Mouse (Mus musculus) midbrain, postnatal 0 days (tissue): ENCODE data around the gene Rpa2. TPM values are rescaled to one million over a fixed set of nuclear protein-coding genes. Genes with fewer than 3 reads are reported as not detected.
"Not testable (repeated sequence)": the region's sequence is repeated elsewhere in the genome, so short reads cannot be mapped to it uniquely, and the experiment has no call there.

Experiments used
- ATAC-seq: fragments of 200-750 bp; cut with Nextera tagmentation; 2 replicates; pipeline ENCODE4 v1.8.0; 2017; ENCODE audit warnings: moderate number of reproducible peaks, mild to moderate bottlenecking, moderate TSS enrichment, moderate library complexity; ENCODE audit not compliant: low FRiP score
- DNase-seq: peaks from one replicate; pipeline ENCODE4 v3.0.0-alpha.2; 2015; ENCODE audit warnings: low spot score
- H3K27ac ChIP-seq: fragments of 300-500 bp; sonication (generic); 2 replicates; pipeline ENCODE4 v1.5.1; 2014; ENCODE audit warnings: low read depth, mild to moderate bottlenecking, low read length, mixed read lengths
- H3K27me3 ChIP-seq: fragments of 300-500 bp; sonication (generic); 2 replicates; pipeline ENCODE4 v1.6.1; 2014; ENCODE audit warnings: low read length, control low read depth, mixed read lengths; ENCODE audit not compliant: insufficient read depth
- H3K36me3 ChIP-seq: fragments of 300-500 bp; sonication (generic); 2 replicates; pipeline ENCODE4 v1.6.1; 2014; ENCODE audit warnings: low read length, control low read depth, mixed read lengths; ENCODE audit not compliant: insufficient read depth
- H3K4me1 ChIP-seq: fragments of 300-500 bp; sonication (generic); 2 replicates; pipeline ENCODE4 v1.6.1; 2014; ENCODE audit warnings: mild to moderate bottlenecking, control low read depth, antibody characterized with exemption, low read length, mixed read lengths; ENCODE audit not compliant: insufficient read depth
- H3K4me2 ChIP-seq: fragments of 300-500 bp; sonication (generic); 2 replicates; pipeline ENCODE4 v1.6.1; 2014; ENCODE audit warnings: low read depth, mild to moderate bottlenecking, low read length, mixed read lengths; ENCODE audit not compliant: poor library complexity, severe bottlenecking
- H3K4me3 ChIP-seq: fragments of 300-500 bp; sonication (generic); 2 replicates; pipeline ENCODE4 v1.5.1; 2014; ENCODE audit warnings: low read depth, mild to moderate bottlenecking, low read length, moderate library complexity
- H3K9ac ChIP-seq: fragments of 300-500 bp; sonication (generic); replicated peaks from 2 replicates; pipeline ENCODE4 v1.6.1; 2014; ENCODE audit warnings: mild to moderate bottlenecking, low read length, moderate library complexity, mixed read lengths; ENCODE audit not compliant: poor library complexity, severe bottlenecking
- H3K9me3 ChIP-seq: fragments of 300-500 bp; sonication (generic); 2 replicates; pipeline ENCODE4 v1.6.1; 2016; ENCODE audit warnings: low read length, control low read depth
- CTCF ChIP-seq: IDR thresholded peaks from 2 replicates; pipeline ENCODE4 v1.5.1; 2016; ENCODE audit warnings: antibody characterized with exemption, mild to moderate bottlenecking
- WGBS: fragments of 180-500 bp; shearing (Covaris S2); extraction: QIAGEN DNeasy Blood & Tissue Kit; methylation state at CpG from one replicate; pipeline ENCODE4 v1.1.7; 2014; 5-methylcytosine and 5-hydroxymethylcytosine counted together
- polyA plus RNA-seq: library from polyadenylated mRNA; unstranded; fragments of >200 nt; fragmentation: Nextera tagmentation; extraction: Ambion mirVana; gene quantifications from 2 replicates; pipeline ENCODE4 v1.2.1, GENCODE M21; 2015
- total RNA-seq: library from RNA; depleted of rRNA; stranded (reverse); fragments of >200 nt; gene quantifications from 2 replicates; pipeline ENCODE4 v1.2.3, GENCODE M21; 2014

Gene Rpa2
- total and polyA plus RNA-seq, 2 experiments from 2014 or later, result 18.9 to 28.4 TPM

GRCm38 (mm10) chr4:132794028-132794427 is 25.9 kb downstream of the Rpa2 start:
- H3K27ac ChIP-seq, result no peak overlapping the region
- H3K27me3 ChIP-seq, result peaks cover 15% of the 10 kb centered on the region
- H3K9me3 ChIP-seq, result no peaks in the 10 kb centered on the region
- H3K4me2 ChIP-seq, result no peak overlapping the region
- H3K4me3 ChIP-seq, result no peak overlapping the region
- DNase-seq, result no peak
- no peak overlapping the region for H3K9ac ChIP-seq
- no peaks in the 10 kb centered on the region for H3K4me1 ChIP-seq
- no peak for TF ChIP-seq CTCF
- 84% methylated on average over 9 of the region's 9 CpGs for WGBS
- H3K36me3 ChIP-seq, result no peaks in the 10 kb centered on the region
- ATAC-seq, result no peak

GRCm38 (mm10) chr4:132794760-132795159 is 26.6 kb downstream of the Rpa2 start:
- peaks cover 15% of the 10 kb centered on the region for H3K27me3 ChIP-seq
- H3K4me1 ChIP-seq, result no peaks in the 10 kb centered on the region
- H3K4me3 ChIP-seq, result no peak overlapping the region
- no peak overlapping the region for H3K27ac ChIP-seq
- ATAC-seq (no peak), DNase-seq (no peak)
- 79% methylated on average over 8 of the region's 8 CpGs for WGBS
- no peaks in the 10 kb centered on the region for H3K9me3 ChIP-seq
- TF ChIP-seq CTCF, result no peak
- no peak overlapping the region for H3K4me2 ChIP-seq
- no peak overlapping the region for H3K9ac ChIP-seq
- no peaks in the 10 kb centered on the region for H3K36me3 ChIP-seq

DNA sequence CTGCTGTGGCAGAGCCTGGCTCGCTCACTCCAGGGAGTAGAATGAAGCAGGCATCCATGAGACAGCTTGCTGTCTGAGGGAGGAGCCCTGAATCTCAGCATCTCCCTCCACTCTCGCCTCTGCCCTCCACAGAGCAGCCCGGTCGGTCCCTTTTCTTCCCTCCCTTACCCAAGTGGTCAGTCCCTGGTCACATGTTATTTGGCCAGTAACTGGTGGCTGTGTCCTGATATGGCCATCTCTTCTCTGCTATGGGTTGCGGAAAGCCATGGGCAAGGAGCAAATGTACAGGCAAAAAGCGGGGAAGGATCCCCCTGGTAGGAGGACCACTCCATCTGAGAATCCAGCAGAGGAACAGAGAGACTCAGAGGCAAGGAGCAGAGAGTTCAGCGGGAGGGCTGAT is 27.0 kb downstream of the Rpa2 start:
- no peak for DNase-seq
- Histone ChIP-seq H3K36me3 (no peaks in the 10 kb centered on the region), H3K27ac (no peak overlapping the region), H3K4me1 (no peaks in the 10 kb centered on the region), H3K9me3 (no peaks in the 10 kb centered on the region), H3K4me2 (no peak overlapping the region), H3K27me3 (peaks cover 15% of the 10 kb centered on the region), H3K9ac (no peak overlapping the region), H3K4me3 (no peak overlapping the region)
- no peak for ATAC-seq
- 54% methylated on average over 7 of the region's 7 CpGs for WGBS
- TF ChIP-seq CTCF, result no peak

GRCm38 (mm10) chr4:132796196-132796886 is 28.2 kb downstream of the Rpa2 start, which contains the start of gene Themis2:
Themis2 (minus strand) TSS chr4:132796387.
- H3K9ac ChIP-seq, result no peak within 1 kb of the TSS; the same call in 1 of the 2 replicates
- ATAC-seq (no peak), DNase-seq (peak; percentile 19)
- peak within 1 kb of the TSS; percentile 20 for H3K4me3 ChIP-seq
- no peaks in the 10 kb centered on the region for H3K4me1 ChIP-seq
- no peak for TF ChIP-seq CTCF
- 3% methylated on average over 21 of the region's 21 CpGs for WGBS
- no peak within 1 kb of the TSS for H3K27ac ChIP-seq
- H3K27me3 ChIP-seq, result peaks cover 15% of the 10 kb centered on the region
- peak within 1 kb of the TSS; percentile 39 for H3K4me2 ChIP-seq
- no peaks in the 10 kb centered on the region for H3K9me3 ChIP-seq
- H3K36me3 ChIP-seq, result no peaks in the 10 kb centered on the region

- Histone ChIP-seq H3K36me3 (no peaks in the 10 kb centered on the region), H3K4me3 (no peak overlapping the region), H3K4me1 (no peaks in the 10 kb centered on the region), H3K9ac (no peak overlapping the region), H3K9me3 (no peaks in the 10 kb centered on the region), H3K4me2 (no peak overlapping the region), H3K27me3 (peaks cover 15% of the 10 kb centered on the region), H3K27ac (no peak overlapping the region)
- ATAC-seq (no peak), DNase-seq (no peak)
- no peak for TF ChIP-seq CTCF
- WGBS, result 79% methylated on average over 1 of the region's 1 CpGs
These were observed 29.3 kb downstream of the Rpa2 start for GRCm38 (mm10) chr4:132797461-132797860.

GRCm38 (mm10) chr4:132798028-132798427 is 29.9 kb downstream of the Rpa2 start:
- no peak for TF ChIP-seq CTCF
- H3K4me1 ChIP-seq, result no peaks in the 10 kb centered on the region
- no peak overlapping the region for H3K9ac ChIP-seq
- H3K4me3 ChIP-seq, result no peak overlapping the region
- no peak for DNase-seq
- H3K27me3 ChIP-seq, result peaks cover 15% of the 10 kb centered on the region
- no peaks in the 10 kb centered on the region for H3K9me3 ChIP-seq
- no peak overlapping the region for H3K27ac ChIP-seq
- ATAC-seq, result no peak
- H3K4me2 ChIP-seq, result no peak overlapping the region
- H3K36me3 ChIP-seq, result no peaks in the 10 kb centered on the region
- WGBS, result 80% methylated on average over 4 of the region's 4 CpGs

- not testable (repeated sequence) for H3K9me3 ChIP-seq, DNase-seq, H3K4me1 ChIP-seq, ATAC-seq, H3K4me3 ChIP-seq, H3K4me2 ChIP-seq, H3K36me3 ChIP-seq, H3K9ac ChIP-seq, H3K27ac ChIP-seq
- 84% methylated on average over 3 of the region's 3 CpGs for WGBS
- peaks cover 15% of the 10 kb centered on the region for H3K27me3 ChIP-seq
These were observed 30.5 kb downstream of the Rpa2 start for GRCm38 (mm10) chr4:132798666-132799065.
